Mouse (Mus musculus) brain, embryonic 14.5 days (tissue): ENCODE results near the gene Gm6993. TPM values are rescaled to one million over a fixed set of nuclear protein-coding genes. Genes with fewer than 3 reads are reported as not detected.

Source experiments
- DNase-seq: peaks from one replicate; pipeline ENCODE4 v3.0.0-alpha.2; 2011; ENCODE audit warnings: low read depth
- CTCF ChIP-seq: fragments of 200-500 bp; IDR thresholded peaks from 2 replicates; pipeline ENCODE4 v1.5.1; 2012; ENCODE audit warnings: inconsistent platforms, mild to moderate bottlenecking, moderate library complexity, borderline replicate concordance; ENCODE audit not compliant: insufficient read depth, insufficient read length; ENCODE audit errors: extremely low read depth
- POLR2A ChIP-seq: fragments of 200-500 bp; IDR thresholded peaks from 2 replicates; pipeline ENCODE4 v1.6.1; 2012; ENCODE audit warnings: mild to moderate bottlenecking, inconsistent platforms, borderline replicate concordance; ENCODE audit not compliant: poor library complexity, insufficient read depth, insufficient read length, severe bottlenecking; ENCODE audit errors: extremely low read depth
- polyA plus RNA-seq: library from polyadenylated mRNA; depleted of rRNA; stranded (reverse); fragments of >200 nt; gene quantifications from 2 replicates; pipeline ENCODE4 v1.2.3, GENCODE M21; 2012

Gene Gm6993
- polyA plus RNA-seq, 1 experiment, result not detected

GRCm38 (mm10) chr12:31265005-31265721, 24.6 kb downstream of the Gm6993 start, which contains the start of gene Lamb1:
Gene Lamb1, plus strand, starts transcription at chr12:31265234.
- DNase-seq, result peak; percentile 50
- TF ChIP-seq CTCF (no peak), POLR2A (no peak)

- DNase-seq, result peak; percentile 75
- no peak for TF ChIP-seq CTCF
- TF ChIP-seq POLR2A, result no peak
Observed at GRCm38 (mm10) chr12:31265722-31266431, 25.3 kb downstream of the Gm6993 start.

GRCm38 (mm10) chr12:31266686-31267085, 26.1 kb downstream of the Gm6993 start:
- no peak for TF ChIP-seq POLR2A
- TF ChIP-seq CTCF, result no peak
- DNase-seq, result peak; percentile 27

GRCm38 (mm10) chr12:31267363-31267762, 26.8 kb downstream of the Gm6993 start:
- no peak for TF ChIP-seq POLR2A
- no peak for TF ChIP-seq CTCF
- DNase-seq, result no peak

DNA sequence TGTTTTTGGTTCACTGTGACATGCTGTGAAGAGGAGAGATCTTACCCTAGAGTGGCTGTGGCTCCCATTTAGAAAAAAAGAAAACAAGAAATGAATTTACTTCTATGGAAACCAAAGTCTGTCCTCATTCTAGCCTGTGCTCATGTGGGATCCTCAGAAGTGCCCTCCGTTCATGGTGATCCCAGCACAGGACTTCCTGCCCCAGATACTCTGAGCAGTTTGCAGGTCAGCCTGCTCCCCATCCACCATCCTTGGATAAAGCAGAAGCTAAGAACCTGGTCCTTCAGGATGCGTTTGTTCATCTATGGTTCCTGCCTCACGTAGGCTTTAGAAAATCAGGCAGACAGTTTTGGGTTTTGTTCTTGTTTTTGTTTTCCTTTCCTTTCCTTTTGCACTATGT, 27.7 kb downstream of the Gm6993 start:
- TF ChIP-seq CTCF (no peak), POLR2A (no peak)

DNA sequence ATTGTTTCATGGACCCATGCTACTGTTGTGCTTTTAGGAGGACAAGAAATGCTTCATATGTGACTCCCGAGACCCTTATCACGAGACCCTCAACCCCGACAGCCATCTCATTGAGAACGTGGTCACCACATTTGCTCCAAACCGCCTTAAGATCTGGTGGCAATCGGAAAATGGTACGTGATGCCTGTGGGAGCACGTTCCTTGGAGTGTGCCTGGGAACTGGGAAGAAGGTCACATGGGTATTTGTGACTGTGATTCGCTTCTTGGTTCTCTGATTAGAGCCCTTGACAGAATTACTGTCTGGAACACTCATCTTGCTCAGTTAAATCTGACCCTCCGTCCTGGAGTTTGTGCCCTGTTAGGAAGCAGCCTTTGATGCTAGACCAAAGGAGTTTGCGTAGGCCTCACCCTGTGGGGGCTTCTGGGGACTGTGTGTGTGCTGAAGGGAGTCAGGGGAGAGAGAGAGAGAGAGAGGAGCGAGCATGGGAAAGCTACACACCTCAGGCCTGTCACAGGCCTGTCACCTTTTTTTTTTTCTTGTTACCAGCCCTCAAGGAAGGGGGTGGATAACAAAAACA, 28.5 kb downstream of the Gm6993 start:
- no peak for DNase-seq
- TF ChIP-seq CTCF (no peak), POLR2A (no peak)

More for the DNA sequence above, 27.7 kb downstream of the Gm6993 start:
- no peak for DNase-seq

DNA sequence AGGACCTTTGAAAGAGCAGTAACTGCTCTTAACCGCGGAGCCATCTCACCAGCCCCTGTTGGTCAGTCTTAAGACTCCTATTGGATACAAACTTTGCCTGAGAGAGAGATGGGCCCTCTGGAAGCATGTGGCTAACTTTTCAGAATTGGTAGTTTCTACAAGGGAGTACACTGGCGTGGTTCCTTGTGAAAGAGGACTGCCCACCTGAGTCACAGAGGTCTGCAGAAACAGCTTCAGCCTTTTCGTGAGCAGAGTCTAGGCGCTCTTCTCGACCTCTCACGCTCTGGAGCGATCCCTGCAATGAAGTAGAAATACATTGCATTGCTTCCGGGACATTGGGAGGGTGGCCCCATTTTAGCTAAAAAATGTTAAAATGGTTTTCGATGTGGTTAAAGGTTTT, 29.8 kb downstream of the Gm6993 start:
- DNase-seq, result no peak
- TF ChIP-seq POLR2A, result no peak
- TF ChIP-seq CTCF, result no peak

- DNase-seq, result no peak
- TF ChIP-seq POLR2A (no peak), CTCF (no peak)
Observed at GRCm38 (mm10) chr12:31270776-31271175, 30.2 kb downstream of the Gm6993 start.

GRCm38 (mm10) chr12:31271361-31272011, 30.9 kb downstream of the Gm6993 start:
- DNase-seq, result peak; percentile 29
- TF ChIP-seq POLR2A, result no peak

- DNase-seq, result no peak
- TF ChIP-seq CTCF (no peak), POLR2A (no peak)
Observed at GRCm38 (mm10) chr12:31272012-31272735, 31.6 kb downstream of the Gm6993 start.

DNA sequence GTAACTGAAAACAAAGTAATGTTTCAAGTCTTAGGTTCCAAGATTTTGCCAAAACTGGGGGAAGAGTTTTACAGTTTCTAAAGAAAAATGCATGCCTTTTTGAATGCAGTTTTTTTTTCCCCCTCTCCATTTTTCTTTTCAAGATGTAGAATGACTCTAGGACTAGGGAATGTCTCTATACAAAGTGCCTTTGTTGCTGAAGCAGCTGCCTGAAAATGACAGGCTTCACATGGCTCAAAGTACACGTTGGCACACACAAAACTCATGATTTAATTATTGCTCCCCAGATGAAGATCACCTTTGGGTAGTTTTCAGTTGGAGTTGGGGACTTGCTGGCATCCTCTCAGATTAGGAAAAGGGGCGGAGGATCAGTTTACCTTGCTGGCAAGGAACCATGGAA, 32.3 kb downstream of the Gm6993 start:
- TF ChIP-seq CTCF (no peak), POLR2A (no peak)

DNA sequence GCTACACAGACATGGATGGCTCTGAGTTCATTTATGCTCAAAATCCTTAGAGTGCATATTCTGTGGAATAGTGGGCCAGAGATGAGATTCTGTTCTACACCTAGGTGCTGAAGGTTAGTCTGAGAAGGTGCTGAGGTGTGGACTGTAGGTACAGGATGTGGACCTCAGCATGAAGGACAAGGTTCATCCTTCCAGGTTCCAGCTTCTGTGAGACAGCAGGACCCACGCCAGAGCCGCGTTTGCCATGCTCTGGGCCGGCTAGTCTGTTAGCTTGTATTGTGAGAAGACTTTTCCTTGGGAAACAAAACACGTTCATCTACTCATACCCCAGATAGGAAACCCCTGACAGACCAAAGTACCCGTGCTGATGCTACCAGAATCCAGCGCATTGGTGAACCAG, 33.1 kb downstream of the Gm6993 start:
- no peak for DNase-seq
- TF ChIP-seq CTCF, result no peak
- no peak for TF ChIP-seq POLR2A

More for the DNA sequence above, 32.3 kb downstream of the Gm6993 start:
- DNase-seq, result no peak

DNA sequence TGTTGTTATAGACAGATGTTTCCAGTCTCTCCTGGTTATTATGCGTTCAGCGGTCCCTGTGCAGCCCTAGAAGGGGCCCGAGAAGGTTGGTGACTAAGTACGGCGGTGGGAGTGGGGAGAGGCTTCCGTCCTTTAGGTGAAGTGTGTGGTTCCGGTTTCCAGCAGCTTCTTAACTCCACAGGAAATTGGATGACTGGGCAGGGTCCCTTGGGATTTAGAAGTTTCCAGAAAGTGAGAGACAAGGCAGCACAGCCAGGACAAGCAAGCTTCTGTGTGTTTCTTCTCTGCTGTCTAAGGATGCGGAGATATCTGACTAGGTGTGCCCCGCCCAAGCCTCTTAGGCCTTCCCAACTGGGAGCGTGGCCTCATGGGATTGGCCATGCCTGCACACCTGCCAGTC, 34.8 kb downstream of the Gm6993 start:
- TF ChIP-seq POLR2A (no peak), CTCF (no peak)
- DNase-seq, result no peak

DNA sequence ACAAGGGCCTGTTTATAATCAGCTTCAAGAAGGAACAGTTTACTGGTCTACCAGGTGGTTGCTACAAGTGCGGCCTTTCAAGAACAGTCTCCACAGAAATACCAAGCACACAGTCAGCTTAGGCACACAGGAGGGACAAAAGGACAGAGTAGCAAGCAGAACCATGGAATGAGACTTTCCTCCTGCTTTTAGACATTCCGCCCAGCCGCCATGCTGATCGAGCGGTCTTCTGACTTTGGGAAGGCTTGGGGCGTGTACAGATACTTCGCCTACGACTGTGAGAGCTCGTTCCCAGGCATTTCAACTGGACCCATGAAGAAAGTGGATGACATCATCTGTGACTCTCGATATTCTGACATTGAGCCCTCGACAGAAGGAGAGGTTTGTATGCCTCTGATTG, 37.7 kb downstream of the Gm6993 start:
- TF ChIP-seq POLR2A (no peak), CTCF (no peak)
- no peak for DNase-seq
